ENCODE assay signal across 22 mouse cellular contexts in the genomic region with DNA sequence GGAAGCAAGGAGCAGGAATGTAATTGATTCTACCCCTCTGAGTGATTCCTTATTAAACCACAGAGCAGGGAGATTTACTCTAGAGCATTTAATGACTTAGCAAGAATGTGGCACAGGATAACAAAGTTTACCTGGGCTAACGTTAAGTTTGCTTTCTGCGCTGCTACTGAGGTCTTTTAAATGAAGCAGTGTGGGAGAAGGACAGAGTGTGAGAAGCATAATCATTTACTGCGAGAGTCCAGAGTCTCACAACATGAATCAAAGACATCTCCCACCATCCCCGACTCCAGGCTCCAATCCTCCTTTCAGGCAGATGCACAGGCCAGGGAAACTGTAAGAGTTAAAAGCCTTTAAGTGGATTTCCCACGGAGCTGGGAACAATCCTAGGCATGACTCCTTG.
DNase-seq lines count a peak whose midpoint lies in the region; ATAC-seq and TF ChIP-seq lines count a peak whose summit lies in the region.
"Had no signal": no experiment of that assay in that cellular context is flagged by ENCODE, and none has a peak within 500 bp of the region (broad histone marks: within the 10 kb centered on the region; RNA-seq: fewer than 3 reads in every experiment).

No protein-coding gene starts in this region.

- no peak overlapping the region for H3K4me2 ChIP-seq in forebrain, embryonic 13.5 days
- H3K4me2 ChIP-seq in forebrain, embryonic 11.5 days (ENCODE audit: low read depth, low read length, severe bottlenecking) = no peak overlapping the region
- peak overlapping the region; percentile 0 for H3K4me2 ChIP-seq in kidney, embryonic 16.5 days (replicated peaks; ENCODE audit: low read depth, low read length)
- H3K4me2 ChIP-seq: embryonic facial prominence, embryonic 15.5 days; forebrain, embryonic 15.5 days; heart, embryonic 11.5 days; heart, embryonic 15.5 days; hindbrain, embryonic 13.5 days had no signal

- 45% methylated on average over 5 of the region's 5 CpGs for WGBS in forebrain, embryonic 13.5 days
- WGBS in forebrain, embryonic 11.5 days = 50% methylated on average over 5 of the region's 5 CpGs
- 19% methylated on average over 5 of the region's 5 CpGs for WGBS in kidney, embryonic 16.5 days

- no peaks in the 10 kb centered on the region for H3K9me3 ChIP-seq in forebrain, embryonic 13.5 days (replicated peaks)
- H3K9me3 ChIP-seq in forebrain, embryonic 11.5 days (ENCODE audit: control insufficient read depth, low read length) = no peaks in the 10 kb centered on the region
- no peaks in the 10 kb centered on the region for H3K9me3 ChIP-seq in kidney, embryonic 16.5 days (ENCODE audit: low read length)
- H3K9me3 ChIP-seq: embryonic facial prominence, embryonic 15.5 days; forebrain, embryonic 15.5 days; heart, embryonic 15.5 days; hindbrain, embryonic 13.5 days had no signal

- TF ChIP-seq POLR2A in brain, embryonic 14.5 days (IDR thresholded peaks at IDR 0.05; ENCODE audit: borderline replicate concordance, extremely low read depth, insufficient read depth, insufficient read length, poor library complexity, severe bottlenecking) = no peak

- H3K36me3 ChIP-seq in forebrain, embryonic 13.5 days (ENCODE audit: poor library complexity, severe bottlenecking) = no peaks in the 10 kb centered on the region
- H3K36me3 ChIP-seq in forebrain, embryonic 11.5 days (ENCODE audit: control insufficient read depth, insufficient read depth, low read length) = no peaks in the 10 kb centered on the region
- H3K36me3 ChIP-seq in kidney, embryonic 16.5 days (ENCODE audit: insufficient read depth, low read length) = no peaks in the 10 kb centered on the region
- H3K36me3 ChIP-seq: embryonic facial prominence, embryonic 15.5 days; forebrain, embryonic 15.5 days; heart, embryonic 15.5 days; hindbrain, embryonic 13.5 days had no signal

- CTCF ChIA-PET in Patski (lab: Charles Lee) = interaction anchor here (1.9 kb wide), 1 partner anchor 10 kb away, joined by 8 read pairs; no protein-coding TSS in a partner anchor

- no peak overlapping the region for H3K27ac ChIP-seq in forebrain, embryonic 13.5 days
- H3K27ac ChIP-seq in forebrain, embryonic 11.5 days (ENCODE audit: low read depth, low read length) = no peak overlapping the region
- H3K27ac ChIP-seq in kidney, embryonic 16.5 days (ENCODE audit: low read length) = peak overlapping the region; percentile 19
- H3K27ac ChIP-seq: embryonic facial prominence, embryonic 15.5 days; forebrain, embryonic 15.5 days; heart, adult 2 months; heart, embryonic 15.5 days; hindbrain, embryonic 13.5 days; hindbrain, postnatal 0 days had no signal

- in situ Hi-C loops in Patski (cut with MboI; ENCODE audit: low pct_unique_long_range_greater_than_20kb) = no loop called here

- no peak overlapping the region for H3K4me3 ChIP-seq in forebrain, embryonic 13.5 days
- no peak overlapping the region for H3K4me3 ChIP-seq in forebrain, embryonic 11.5 days (ENCODE audit: low read depth, low read length)
- no peak overlapping the region for H3K4me3 ChIP-seq in kidney, embryonic 16.5 days (ENCODE audit: low read length)
- H3K4me3 ChIP-seq: embryonic facial prominence, embryonic 15.5 days; erythroblast, embryonic 14.5 days; forebrain, embryonic 15.5 days; heart, adult 2 months; heart, embryonic 15.5 days; hindbrain, embryonic 13.5 days had no signal

- peak; percentile 36; the same call in 1 of the 2 replicates for ATAC-seq in forebrain, embryonic 13.5 days
- no peak for ATAC-seq in forebrain, embryonic 11.5 days (replicated peaks; ENCODE audit: low FRiP score)
- peak; percentile 85 for ATAC-seq in kidney, embryonic 16.5 days (ENCODE audit: low FRiP score, low TSS enrichment)
- peak; percentile 76 for ATAC-seq in Patski
- ATAC-seq in frontal cortex, adult (ENCODE audit: low TSS enrichment) = no peak
- ATAC-seq: forebrain, embryonic 15.5 days; hindbrain, postnatal 0 days had no signal

- no peak for DNase-seq in forebrain, embryonic 11.5 days (ENCODE audit: low spot score)
- no peak for DNase-seq in kidney, adult 11 months
- no peak for DNase-seq in Patski (ENCODE audit: low read depth, low spot score)
- DNase-seq in brain, embryonic 14.5 days (ENCODE audit: low read depth) = peak; percentile 64
- DNase-seq: adrenal gland, adult 8-10 months; adrenal gland, postnatal 36 days; cerebellum, adult 11 months; cerebellum, adult 8-10 months; cerebellum, postnatal 14 days; gastrocnemius, postnatal 14 days; heart, adult 2 months; heart, postnatal 14 days had no signal

- no peak for TF ChIP-seq CTCF in Patski (IDR thresholded peaks at IDR 0.05)
- TF ChIP-seq CTCF in brain, embryonic 14.5 days (IDR thresholded peaks at IDR 0.05; ENCODE audit: borderline replicate concordance, extremely low read depth, insufficient read depth, insufficient read length) = no peak

- POLR2A ChIA-PET in Patski (lab: Charles Lee) = interaction anchor here (0.6 kb wide), 1 partner anchor 523 kb away, joined by 3 read pairs; no protein-coding TSS in a partner anchor

- H3K27me3 ChIP-seq in forebrain, embryonic 13.5 days = no peaks in the 10 kb centered on the region
- H3K27me3 ChIP-seq in forebrain, embryonic 11.5 days (ENCODE audit: control insufficient read depth, insufficient read depth, low read length) = no peaks in the 10 kb centered on the region
- no peaks in the 10 kb centered on the region for H3K27me3 ChIP-seq in kidney, embryonic 16.5 days (ENCODE audit: insufficient read depth, low read length)
- no peaks in the 10 kb centered on the region for H3K27me3 ChIP-seq in Patski
- H3K27me3 ChIP-seq: embryonic facial prominence, embryonic 15.5 days; forebrain, embryonic 15.5 days; heart, embryonic 15.5 days; hindbrain, embryonic 13.5 days had no signal

- no peak overlapping the region for H3K9ac ChIP-seq in forebrain, embryonic 13.5 days
- H3K9ac ChIP-seq in forebrain, embryonic 11.5 days (ENCODE audit: low read length) = no peak overlapping the region
- no peak overlapping the region for H3K9ac ChIP-seq in kidney, embryonic 16.5 days (replicated peaks; ENCODE audit: low read length)
- H3K9ac ChIP-seq: embryonic facial prominence, embryonic 15.5 days; forebrain, embryonic 15.5 days; heart, embryonic 15.5 days; hindbrain, embryonic 13.5 days had no signal

- peaks cover 7% of the 10 kb centered on the region; the same call in 1 of the 2 replicates for H3K4me1 ChIP-seq in forebrain, embryonic 13.5 days
- H3K4me1 ChIP-seq in forebrain, embryonic 11.5 days (replicated peaks; ENCODE audit: control insufficient read depth, insufficient read depth, low read length) = no peaks in the 10 kb centered on the region
- peaks cover 9% of the 10 kb centered on the region; the same call in 1 of the 2 replicates for H3K4me1 ChIP-seq in kidney, embryonic 16.5 days (ENCODE audit: insufficient read depth, low read length)
- H3K4me1 ChIP-seq: embryonic facial prominence, embryonic 15.5 days; forebrain, embryonic 15.5 days; heart, embryonic 15.5 days; hindbrain, embryonic 13.5 days had no signal

Comparison
In these comparisons a context has a peak if more than half of its experiments do, and no peak if none do; other contexts are left out.
1. ATAC-seq: peak in forebrain, embryonic 13.5 days (single experiment), kidney, embryonic 16.5 days (single experiment) and Patski (single experiment); none in forebrain, embryonic 11.5 days (single experiment) and frontal cortex, adult (single experiment).